Mouse (Mus musculus) retina, postnatal 7 days (tissue): ENCODE measurements around the gene Ddr1.

Experiments used
- DNase-seq: peaks from one replicate; pipeline ENCODE4 v3.0.0-alpha.2; 2012; ENCODE audit warnings: low read depth, low spot score

Gene Ddr1

GRCm38 (mm10) chr17:35692368-35692767, 12.1 kb downstream of the Ddr1 start:
- no peak for DNase-seq

GRCm38 (mm10) chr17:35691811-35692210, 12.6 kb downstream of the Ddr1 start:
- DNase-seq: no peak

GRCm38 (mm10) chr17:35689936-35690645, 14.3 kb downstream of the Ddr1 start:
- DNase-seq: no peak

GRCm38 (mm10) chr17:35688347-35689175, 15.9 kb downstream of the Ddr1 start:
- no peak for DNase-seq

- DNase-seq: no peak
These were observed 19.4 kb downstream of the Ddr1 start for GRCm38 (mm10) chr17:35685061-35685460.

- no peak for DNase-seq
These were observed 22.4 kb downstream of the Ddr1 start for GRCm38 (mm10) chr17:35681986-35682385.

GRCm38 (mm10) chr17:35680591-35680990, 23.8 kb downstream of the Ddr1 start:
- no peak for DNase-seq

GRCm38 (mm10) chr17:35673416-35674035, 30.9 kb downstream of the Ddr1 start, which contains the start of gene Gtf2h4:
Gtf2h4 (minus strand) TSS chr17:35673739.
- DNase-seq: peak; percentile 95

- DNase-seq: no peak
These were observed 31.9 kb downstream of the Ddr1 start for GRCm38 (mm10) chr17:35672527-35672926.

- no peak for DNase-seq
These were observed 32.6 kb downstream of the Ddr1 start for GRCm38 (mm10) chr17:35671846-35672245.

GRCm38 (mm10) chr17:35669731-35670130, 34.7 kb downstream of the Ddr1 start:
- no peak for DNase-seq

- DNase-seq: peak; percentile 91
These were observed 36.9 kb downstream of the Ddr1 start, which contains the start of gene Vars2 for GRCm38 (mm10) chr17:35667334-35668065. Vars2 (minus strand) TSS chr17:35667592.

GRCm38 (mm10) chr17:35666851-35667256, 37.6 kb downstream of the Ddr1 start:
- DNase-seq: peak; percentile 11

GRCm38 (mm10) chr17:35665957-35666515, 38.4 kb downstream of the Ddr1 start:
- DNase-seq: no peak

- DNase-seq: no peak
These were observed 51.3 kb downstream of the Ddr1 start for GRCm38 (mm10) chr17:35653086-35653485.

- DNase-seq: no peak
These were observed 55.0 kb downstream of the Ddr1 start for GRCm38 (mm10) chr17:35649429-35649828.

- no peak for DNase-seq
These were observed 60.7 kb downstream of the Ddr1 start, which contains the start of gene Mucl3 for GRCm38 (mm10) chr17:35643609-35644236. Mucl3 (minus strand) TSS chr17:35643695.

GRCm38 (mm10) chr17:35639352-35639751, 65.1 kb downstream of the Ddr1 start:
- no peak for DNase-seq

GRCm38 (mm10) chr17:35638475-35639190, 65.8 kb downstream of the Ddr1 start:
- peak; percentile 61 for DNase-seq

- DNase-seq: no peak
These were observed 68.1 kb downstream of the Ddr1 start for GRCm38 (mm10) chr17:35636363-35636762.
